ENCODE assay signal across 23 mouse cellular contexts in the genomic region with DNA sequence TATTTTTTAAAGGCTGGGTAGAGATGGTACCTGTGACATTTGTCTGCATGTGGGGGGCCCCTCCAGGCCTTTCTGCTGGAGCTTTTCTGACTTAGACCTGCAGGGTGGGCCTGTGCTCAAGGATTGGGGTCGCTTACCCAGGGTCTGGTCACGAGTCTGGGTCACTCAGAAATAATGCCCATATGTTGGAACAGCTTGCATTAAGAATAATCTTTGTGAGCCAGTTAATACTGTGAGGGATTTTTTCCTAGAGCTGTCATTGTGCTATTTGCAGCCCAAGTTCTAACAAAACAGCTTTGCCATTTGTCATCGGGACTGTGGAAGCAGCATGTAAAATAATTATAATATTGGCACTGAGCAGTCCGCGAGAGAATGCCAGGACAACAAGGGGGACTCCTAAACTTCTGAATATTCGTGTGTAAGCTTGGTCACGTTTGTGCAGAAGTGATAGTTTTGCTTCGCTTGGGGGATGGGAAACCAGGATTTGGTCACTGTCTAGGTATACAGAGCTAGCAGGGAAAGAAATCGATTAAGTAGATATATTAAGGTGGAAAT.
DNase-seq lines count a peak whose midpoint lies in the region; ATAC-seq and TF ChIP-seq lines count a peak whose summit lies in the region.
"Had no signal": no experiment of that assay in that cellular context is flagged by ENCODE, and none has a peak within 500 bp of the region (broad histone marks: within the 10 kb centered on the region; RNA-seq: fewer than 3 reads in every experiment).

No protein-coding gene starts in this region.

- H3K79me2 ChIP-seq in heart, adult 2 months (replicated peaks; ENCODE audit: control insufficient read depth, insufficient read depth, low read length): no peaks in the 10 kb centered on the region; the same call in 1 of the 2 replicates

- H3K4me1 ChIP-seq in forebrain, embryonic 13.5 days: peaks cover 23% of the 10 kb centered on the region
- peaks cover 17% of the 10 kb centered on the region for H3K4me1 ChIP-seq in forebrain, embryonic 14.5 days (ENCODE audit: control insufficient read depth, insufficient read depth, low read length)
- H3K4me1 ChIP-seq in heart, adult 2 months (ENCODE audit: control insufficient read depth, insufficient read depth, low read length): peaks cover 10% of the 10 kb centered on the region; the same call in 1 of the 2 replicates
- peaks cover 9% of the 10 kb centered on the region; the same call in 1 of the 2 replicates for H3K4me1 ChIP-seq in neural tube, embryonic 15.5 days
- no peaks in the 10 kb centered on the region; the same call in 1 of the 2 replicates for H3K4me1 ChIP-seq in hindbrain, embryonic 11.5 days (replicated peaks; ENCODE audit: control insufficient read depth, insufficient read depth, low read length)
- H3K4me1 ChIP-seq: heart, embryonic 10.5 days; intestine, embryonic 15.5 days had no signal

- H3K4me2 ChIP-seq in forebrain, embryonic 13.5 days: no peak overlapping the region
- H3K4me2 ChIP-seq in forebrain, embryonic 14.5 days (ENCODE audit: low read length): no peak overlapping the region
- H3K4me2 ChIP-seq in neural tube, embryonic 15.5 days: no peak overlapping the region
- no peak overlapping the region for H3K4me2 ChIP-seq in hindbrain, embryonic 11.5 days (replicated peaks; ENCODE audit: low read depth, low read length)
- H3K4me2 ChIP-seq: hindbrain, embryonic 14.5 days; intestine, embryonic 15.5 days; liver, embryonic 11.5 days; midbrain, embryonic 15.5 days had no signal

- no peak overlapping the region for H3K4me3 ChIP-seq in forebrain, embryonic 13.5 days
- no peak overlapping the region for H3K4me3 ChIP-seq in forebrain, embryonic 14.5 days (ENCODE audit: low read depth, low read length)
- H3K4me3 ChIP-seq in heart, adult 2 months: no peak overlapping the region
- H3K4me3 ChIP-seq in neural tube, embryonic 15.5 days (replicated peaks): no peak overlapping the region
- no peak overlapping the region for H3K4me3 ChIP-seq in hindbrain, embryonic 11.5 days (ENCODE audit: low read depth, low read length)
- H3K4me3 ChIP-seq: heart, embryonic 10.5 days; intestine, embryonic 15.5 days; midbrain, embryonic 15.5 days; myocyte had no signal

- WGBS in forebrain, embryonic 13.5 days: 75% methylated on average over 9 of the region's 9 CpGs
- 69% methylated on average over 9 of the region's 9 CpGs for WGBS in forebrain, embryonic 14.5 days
- WGBS in heart, adult 2 months: 59% methylated on average over 9 of the region's 9 CpGs
- WGBS in neural tube, embryonic 15.5 days: 75% methylated on average over 9 of the region's 9 CpGs
- 75% methylated on average over 9 of the region's 9 CpGs for WGBS in hindbrain, embryonic 11.5 days

- H3K27ac ChIP-seq in forebrain, embryonic 13.5 days: 0 out of 2 replicates have a peak overlapping the region, but pooled peaks have one; percentile 27
- no peak overlapping the region for H3K27ac ChIP-seq in forebrain, embryonic 14.5 days (ENCODE audit: low read depth, low read length)
- H3K27ac ChIP-seq in heart, adult 2 months: peak overlapping the region; percentile 69
- 0 out of 2 replicates have a peak overlapping the region, but pooled peaks have one; percentile 15 for H3K27ac ChIP-seq in neural tube, embryonic 15.5 days (replicated peaks)
- no peak overlapping the region for H3K27ac ChIP-seq in hindbrain, embryonic 11.5 days (ENCODE audit: low read depth, low read length)
- H3K27ac ChIP-seq: heart, embryonic 10.5 days; hindbrain, embryonic 14.5 days; intestine, embryonic 15.5 days; midbrain, embryonic 15.5 days; stomach, postnatal 0 days had no signal

- ATAC-seq in forebrain, embryonic 13.5 days: peak; percentile 14; the same call in 1 of the 2 replicates
- no peak for ATAC-seq in forebrain, embryonic 14.5 days
- no peak for ATAC-seq in neural tube, embryonic 15.5 days (ENCODE audit: low FRiP score)
- ATAC-seq in hindbrain, embryonic 11.5 days (ENCODE audit: low FRiP score): no peak
- ATAC-seq: CD4-positive, CD25-positive, alpha-beta regulatory T cell, adult 4 months; intestine, embryonic 15.5 days; midbrain, embryonic 15.5 days; Patski had no signal

- no peaks in the 10 kb centered on the region for H3K9me3 ChIP-seq in forebrain, embryonic 13.5 days (replicated peaks)
- no peaks in the 10 kb centered on the region for H3K9me3 ChIP-seq in forebrain, embryonic 14.5 days (replicated peaks; ENCODE audit: control insufficient read depth, low read length)
- H3K9me3 ChIP-seq in neural tube, embryonic 15.5 days (replicated peaks): no peaks in the 10 kb centered on the region
- no peaks in the 10 kb centered on the region for H3K9me3 ChIP-seq in hindbrain, embryonic 11.5 days (ENCODE audit: control insufficient read depth, low read length)
- H3K9me3 ChIP-seq: heart, embryonic 10.5 days; intestine, embryonic 15.5 days; midbrain, embryonic 15.5 days had no signal

- no peak overlapping the region for H3K9ac ChIP-seq in forebrain, embryonic 13.5 days
- H3K9ac ChIP-seq in forebrain, embryonic 14.5 days (ENCODE audit: low read length): no peak overlapping the region
- H3K9ac ChIP-seq in heart, adult 2 months (ENCODE audit: low read depth, low read length): no peak overlapping the region
- no peak overlapping the region for H3K9ac ChIP-seq in neural tube, embryonic 15.5 days (replicated peaks)
- no peak overlapping the region for H3K9ac ChIP-seq in hindbrain, embryonic 11.5 days (ENCODE audit: low read depth, low read length)
- H3K9ac ChIP-seq: hindbrain, embryonic 14.5 days; intestine, embryonic 15.5 days; midbrain, embryonic 15.5 days had no signal

- no peaks in the 10 kb centered on the region for H3K36me3 ChIP-seq in forebrain, embryonic 13.5 days (ENCODE audit: poor library complexity, severe bottlenecking)
- no peaks in the 10 kb centered on the region for H3K36me3 ChIP-seq in forebrain, embryonic 14.5 days (ENCODE audit: control insufficient read depth, insufficient read depth, low read length)
- peaks cover 6% of the 10 kb centered on the region; the same call in 1 of the 2 replicates for H3K36me3 ChIP-seq in heart, adult 2 months (ENCODE audit: control insufficient read depth, insufficient read depth, low read length)
- H3K36me3 ChIP-seq in neural tube, embryonic 15.5 days: no peaks in the 10 kb centered on the region
- no peaks in the 10 kb centered on the region for H3K36me3 ChIP-seq in hindbrain, embryonic 11.5 days (ENCODE audit: control insufficient read depth, insufficient read depth, low read length)
- H3K36me3 ChIP-seq: heart, embryonic 10.5 days; intestine, embryonic 15.5 days; midbrain, embryonic 15.5 days had no signal

- H3K27me3 ChIP-seq in forebrain, embryonic 13.5 days: no peaks in the 10 kb centered on the region
- H3K27me3 ChIP-seq in forebrain, embryonic 14.5 days (replicated peaks; ENCODE audit: control insufficient read depth, insufficient read depth, low read length): no peaks in the 10 kb centered on the region
- H3K27me3 ChIP-seq in heart, adult 2 months (ENCODE audit: control insufficient read depth, insufficient read depth, low read length): no peaks in the 10 kb centered on the region
- H3K27me3 ChIP-seq in neural tube, embryonic 15.5 days (replicated peaks): no peaks in the 10 kb centered on the region
- no peaks in the 10 kb centered on the region for H3K27me3 ChIP-seq in hindbrain, embryonic 11.5 days (ENCODE audit: control insufficient read depth, insufficient read depth, low read length)
- H3K27me3 ChIP-seq: intestine, embryonic 15.5 days; midbrain, embryonic 15.5 days; Patski had no signal

- TF ChIP-seq CTCF in heart, adult 2 months (IDR thresholded peaks at IDR 0.05): no peak

- no peak for TF ChIP-seq EP300 in heart, adult 2 months (IDR thresholded peaks at IDR 0.05; ENCODE audit: insufficient read depth, low read depth, low read length)

- no peak for TF ChIP-seq POLR2A in heart, adult 2 months (IDR thresholded peaks at IDR 0.05; ENCODE audit: insufficient read depth, low read depth, low read length)

- no peak for DNase-seq in forebrain, embryonic 14.5 days (ENCODE audit: low spot score)
- no peak for DNase-seq in heart, adult 2 months
- DNase-seq in heart, postnatal 4 days: no peak
- no peak for DNase-seq in neural tube, embryonic 10.5 days (ENCODE audit: extremely low spot score, low spot score)
- DNase-seq in hindbrain, embryonic 11.5 days (ENCODE audit: low spot score): no peak
- DNase-seq: adrenal gland, adult 8-10 months; cerebellum, adult 9-11 months; kidney, postnatal 36 days; lung, adult 18-20 months; lung, postnatal 14 days; right cerebral cortex, adult 18-20 months; thymus, postnatal 14 days had no signal

- intact Hi-C loops in heart, adult 2 months (cut with DNase I): no loop called here

Comparison
In these comparisons a context has a peak if more than half of its experiments do, and no peak if none do; other contexts are left out.
1. H3K27ac ChIP-seq: peak in forebrain, embryonic 13.5 days (single experiment), heart, adult 2 months (single experiment) and neural tube, embryonic 15.5 days (single experiment); none in forebrain, embryonic 14.5 days (single experiment) and hindbrain, embryonic 11.5 days (single experiment).